Comparison of ENCODE assay signal across 18 mouse cellular contexts in genomic region chr3:33391765-33392540, GRCm38 (mm10).
A peak's percentile ranks its signal among the peaks of the same experiment; 100 is the strongest.
DNase-seq lines count a peak whose midpoint lies in the region; ATAC-seq lines count a peak whose summit lies in the region.
"Had no signal": no experiment of that assay in that cellular context is flagged by ENCODE, and none has a peak within 500 bp of the region (broad histone marks: within the 10 kb centered on the region; RNA-seq: fewer than 3 reads in every experiment).

No protein-coding gene starts in this region.

- H3K9ac ChIP-seq in forebrain, embryonic 15.5 days (replicated peaks): no peak overlapping the region
- H3K9ac ChIP-seq in forebrain, embryonic 12.5 days: no peak overlapping the region
- H3K9ac ChIP-seq in kidney, embryonic 16.5 days (replicated peaks; ENCODE audit: low read length): no peak overlapping the region
- H3K9ac ChIP-seq in kidney, embryonic 14.5 days (ENCODE audit: low read depth, low read length): no peak overlapping the region
- no peak overlapping the region for H3K9ac ChIP-seq in embryonic facial prominence, embryonic 12.5 days
- H3K9ac ChIP-seq in midbrain, embryonic 14.5 days (replicated peaks; ENCODE audit: low read length): no peak overlapping the region
- H3K9ac ChIP-seq: intestine, embryonic 15.5 days; liver, embryonic 14.5 days had no signal

- no peak overlapping the region for H3K4me2 ChIP-seq in forebrain, embryonic 15.5 days (replicated peaks)
- H3K4me2 ChIP-seq in forebrain, embryonic 12.5 days: no peak overlapping the region
- H3K4me2 ChIP-seq in kidney, embryonic 16.5 days (replicated peaks; ENCODE audit: low read depth, low read length): no peak overlapping the region
- no peak overlapping the region for H3K4me2 ChIP-seq in kidney, embryonic 14.5 days (replicated peaks; ENCODE audit: low read depth, low read length)
- no peak overlapping the region for H3K4me2 ChIP-seq in embryonic facial prominence, embryonic 12.5 days (replicated peaks)
- no peak overlapping the region for H3K4me2 ChIP-seq in midbrain, embryonic 14.5 days (ENCODE audit: low read length)
- H3K4me2 ChIP-seq: intestine, embryonic 15.5 days had no signal

- no peak for DNase-seq in midbrain, embryonic 14.5 days
- no peak for DNase-seq in liver
- no peak for DNase-seq in cerebellum, adult 9-10 months
- DNase-seq: cerebellum, postnatal 10 days; gastrocnemius, postnatal 10 days; heart, postnatal 14 days; left cerebral cortex, postnatal 4 days; right cerebral cortex, postnatal 25 days; thymus, postnatal 36 days had no signal

- no peak overlapping the region for H3K4me3 ChIP-seq in forebrain, embryonic 15.5 days
- H3K4me3 ChIP-seq in forebrain, embryonic 12.5 days (replicated peaks): no peak overlapping the region
- H3K4me3 ChIP-seq in kidney, embryonic 16.5 days (ENCODE audit: low read length): no peak overlapping the region
- H3K4me3 ChIP-seq in kidney, embryonic 14.5 days (ENCODE audit: low read length): no peak overlapping the region
- H3K4me3 ChIP-seq in embryonic facial prominence, embryonic 12.5 days: no peak overlapping the region
- no peak overlapping the region for H3K4me3 ChIP-seq in midbrain, embryonic 14.5 days (replicated peaks; ENCODE audit: low read depth, low read length)
- H3K4me3 ChIP-seq: intestine, embryonic 15.5 days had no signal

- WGBS in forebrain, embryonic 15.5 days: 83% methylated on average over 4 of the region's 4 CpGs
- 87% methylated on average over 4 of the region's 4 CpGs for WGBS in forebrain, embryonic 12.5 days
- WGBS in kidney, embryonic 16.5 days: 90% methylated on average over 4 of the region's 4 CpGs
- 82% methylated on average over 4 of the region's 4 CpGs for WGBS in kidney, embryonic 14.5 days
- WGBS in embryonic facial prominence, embryonic 12.5 days: 84% methylated on average over 4 of the region's 4 CpGs
- 84% methylated on average over 4 of the region's 4 CpGs for WGBS in midbrain, embryonic 14.5 days

- H3K9me3 ChIP-seq in forebrain, embryonic 15.5 days: no peaks in the 10 kb centered on the region
- no peaks in the 10 kb centered on the region for H3K9me3 ChIP-seq in forebrain, embryonic 12.5 days
- H3K9me3 ChIP-seq in kidney, embryonic 16.5 days (ENCODE audit: low read length): no peaks in the 10 kb centered on the region
- H3K9me3 ChIP-seq in kidney, embryonic 14.5 days (ENCODE audit: control insufficient read depth, low read length): no peaks in the 10 kb centered on the region
- H3K9me3 ChIP-seq in embryonic facial prominence, embryonic 12.5 days: no peaks in the 10 kb centered on the region
- no peaks in the 10 kb centered on the region for H3K9me3 ChIP-seq in midbrain, embryonic 14.5 days (ENCODE audit: control insufficient read depth, low read length)
- H3K9me3 ChIP-seq: intestine, embryonic 15.5 days had no signal

- H3K27ac ChIP-seq in forebrain, embryonic 15.5 days (replicated peaks): no peak overlapping the region
- no peak overlapping the region for H3K27ac ChIP-seq in forebrain, embryonic 12.5 days
- H3K27ac ChIP-seq in kidney, embryonic 16.5 days (ENCODE audit: low read length): no peak overlapping the region
- H3K27ac ChIP-seq in kidney, embryonic 14.5 days (ENCODE audit: low read depth, low read length): no peak overlapping the region
- H3K27ac ChIP-seq in embryonic facial prominence, embryonic 12.5 days: no peak overlapping the region
- no peak overlapping the region for H3K27ac ChIP-seq in midbrain, embryonic 14.5 days (replicated peaks; ENCODE audit: low read depth, low read length)
- H3K27ac ChIP-seq: intestine, embryonic 15.5 days; kidney, postnatal 0 days; liver, embryonic 14.5 days had no signal

- no peaks in the 10 kb centered on the region for H3K27me3 ChIP-seq in forebrain, embryonic 15.5 days
- no peaks in the 10 kb centered on the region for H3K27me3 ChIP-seq in forebrain, embryonic 12.5 days
- no peaks in the 10 kb centered on the region for H3K27me3 ChIP-seq in kidney, embryonic 16.5 days (ENCODE audit: insufficient read depth, low read length)
- H3K27me3 ChIP-seq in kidney, embryonic 14.5 days (ENCODE audit: control insufficient read depth, insufficient read depth, low read length): no peaks in the 10 kb centered on the region
- H3K27me3 ChIP-seq in embryonic facial prominence, embryonic 12.5 days: no peaks in the 10 kb centered on the region
- no peaks in the 10 kb centered on the region for H3K27me3 ChIP-seq in midbrain, embryonic 14.5 days (ENCODE audit: control insufficient read depth, insufficient read depth, low read length)
- H3K27me3 ChIP-seq: CH12.LX; intestine, embryonic 15.5 days had no signal

- H3K4me1 ChIP-seq in forebrain, embryonic 15.5 days: no peaks in the 10 kb centered on the region
- H3K4me1 ChIP-seq in forebrain, embryonic 12.5 days: no peaks in the 10 kb centered on the region
- H3K4me1 ChIP-seq in kidney, embryonic 16.5 days (ENCODE audit: insufficient read depth, low read length): no peaks in the 10 kb centered on the region
- no peaks in the 10 kb centered on the region for H3K4me1 ChIP-seq in kidney, embryonic 14.5 days (ENCODE audit: control insufficient read depth, insufficient read depth, low read length)
- H3K4me1 ChIP-seq in embryonic facial prominence, embryonic 12.5 days: no peaks in the 10 kb centered on the region
- no peaks in the 10 kb centered on the region for H3K4me1 ChIP-seq in midbrain, embryonic 14.5 days (ENCODE audit: control insufficient read depth, insufficient read depth, low read length)
- H3K4me1 ChIP-seq: intestine, embryonic 15.5 days had no signal

- no peaks in the 10 kb centered on the region for H3K36me3 ChIP-seq in forebrain, embryonic 15.5 days
- H3K36me3 ChIP-seq in forebrain, embryonic 12.5 days (replicated peaks): no peaks in the 10 kb centered on the region
- no peaks in the 10 kb centered on the region for H3K36me3 ChIP-seq in kidney, embryonic 16.5 days (ENCODE audit: insufficient read depth, low read length)
- H3K36me3 ChIP-seq in kidney, embryonic 14.5 days (ENCODE audit: control insufficient read depth, insufficient read depth, low read length): no peaks in the 10 kb centered on the region
- H3K36me3 ChIP-seq in embryonic facial prominence, embryonic 12.5 days: no peaks in the 10 kb centered on the region
- H3K36me3 ChIP-seq in midbrain, embryonic 14.5 days (ENCODE audit: control insufficient read depth, insufficient read depth, low read length): no peaks in the 10 kb centered on the region
- H3K36me3 ChIP-seq: intestine, embryonic 15.5 days had no signal

- ATAC-seq in forebrain, embryonic 15.5 days (replicated peaks): peak; percentile 55; the same call in 1 of the 2 replicates
- no peak for ATAC-seq in forebrain, embryonic 12.5 days (ENCODE audit: low FRiP score)
- ATAC-seq in kidney, embryonic 16.5 days (ENCODE audit: low FRiP score, low TSS enrichment): 0 out of 2 replicates have a peak, but pooled peaks have one; percentile 46
- no peak for ATAC-seq in kidney, embryonic 14.5 days (ENCODE audit: low FRiP score, low TSS enrichment)
- ATAC-seq in embryonic facial prominence, embryonic 12.5 days (ENCODE audit: insufficient number of reproducible peaks, insufficient read depth, low FRiP score, low TSS enrichment): peak; percentile 47; the same call in 1 of the 2 replicates
- peak; percentile 57; the same call in 1 of the 2 replicates for ATAC-seq in midbrain, embryonic 14.5 days (ENCODE audit: low FRiP score, low TSS enrichment)
- ATAC-seq: intestine, embryonic 15.5 days had no signal

Comparison
In these comparisons a context has a peak if more than half of its experiments do, and no peak if none do; other contexts are left out.
1. ATAC-seq: peak in forebrain, embryonic 15.5 days (single experiment), kidney, embryonic 16.5 days (single experiment), embryonic facial prominence, embryonic 12.5 days (single experiment) and midbrain, embryonic 14.5 days (single experiment); none in forebrain, embryonic 12.5 days (single experiment) and kidney, embryonic 14.5 days (single experiment).